Mouse (Mus musculus) ES-Bruce4 (cell line): ENCODE results near the gene Tgfbr3.

Experiments
- CTCF ChIP-seq: IDR thresholded peaks from one replicate; pipeline ENCODE4 v1.8.1; 2011; ENCODE audit warnings: low read depth, low read length
- POLR2A ChIP-seq: IDR thresholded peaks from one replicate; pipeline ENCODE4 v1.8.1; 2011; ENCODE audit warnings: low read length; ENCODE audit not compliant: insufficient read depth

DNA sequence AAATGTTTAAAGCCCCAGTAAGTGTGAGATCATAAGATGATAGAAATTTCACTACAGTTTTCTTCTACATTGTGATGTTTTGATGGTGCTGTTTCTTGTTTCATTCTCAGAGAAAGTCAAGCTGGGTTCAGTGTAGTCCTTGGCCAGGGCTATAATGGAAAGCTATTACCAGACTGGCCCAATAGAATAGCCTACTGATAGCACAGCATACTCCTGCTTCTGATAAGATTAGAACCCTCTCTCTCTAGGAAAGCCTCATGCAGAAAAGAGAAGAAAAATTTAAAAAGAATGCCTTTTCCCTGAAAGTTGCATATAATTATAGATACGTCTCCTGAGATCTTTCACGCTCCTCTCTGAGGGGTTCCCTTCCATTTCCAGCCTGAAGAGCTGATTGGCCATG, 46.0 kb downstream of the Tgfbr3 start:
- TF ChIP-seq CTCF = no peak
- no peak for TF ChIP-seq POLR2A
